Mouse (Mus musculus) bone marrow, adult 2 months (tissue): ENCODE data around the gene Pop4. TPM values are rescaled to one million over a fixed set of nuclear protein-coding genes. Genes with fewer than 3 reads are reported as not detected.

Experiments used
- H3K27ac ChIP-seq: fragments of 200-500 bp; 2 replicates; pipeline ENCODE4 v1.5.1; 2012; ENCODE audit warnings: low read depth, mild to moderate bottlenecking, control low read depth, inconsistent platforms, low read length; ENCODE audit not compliant: control insufficient read depth, poor library complexity, insufficient read depth
- H3K4me1 ChIP-seq: fragments of 200-500 bp; 2 replicates; pipeline ENCODE4 v1.6.1; 2011; ENCODE audit warnings: low read length; ENCODE audit not compliant: control insufficient read depth, insufficient read depth
- H3K4me3 ChIP-seq: fragments of 200-500 bp; replicated peaks from 2 replicates; pipeline ENCODE3; 2011; ENCODE audit warnings: mild to moderate bottlenecking, low read depth, low read length, control low read depth; ENCODE audit not compliant: control insufficient read depth
- CTCF ChIP-seq: fragments of 200-500 bp; IDR thresholded peaks from 2 replicates; pipeline ENCODE4 v1.5.1; 2011; ENCODE audit warnings: low read length, control low read depth; ENCODE audit not compliant: control insufficient read depth, insufficient read depth
- POLR2A ChIP-seq: fragments of 200-500 bp; IDR thresholded peaks from 2 replicates; pipeline ENCODE4 v1.6.1; 2011; ENCODE audit warnings: low read depth, mild to moderate bottlenecking, control low read depth, low read length, borderline replicate concordance; ENCODE audit not compliant: control insufficient read depth
- WGBS: fragments of 180-500 bp; shearing (Covaris S2); methylation state at CpG from one replicate; pipeline ENCODE4 v1.1.7; 2018; 5-methylcytosine and 5-hydroxymethylcytosine counted together
- polyA plus RNA-seq: library from polyadenylated mRNA; stranded (reverse); fragments of >200 nt; gene quantifications from 2 replicates; pipeline ENCODE4 v1.2.4, GENCODE M21; 2011; ENCODE audit warnings: low replicate concordance; ENCODE audit not compliant: missing spikeins, insufficient read depth, insufficient read length

Pop4 gene
- polyA plus RNA-seq, 1 experiment, result 24.1 TPM

GRCm38 (mm10) chr7:38253441-38253840 is 17.8 kb downstream of the Pop4 start:
- no peak for TF ChIP-seq CTCF
- no peak for TF ChIP-seq POLR2A
- Histone ChIP-seq H3K4me3 (no peak overlapping the region), H3K27ac (no peak overlapping the region), H3K4me1 (no peaks in the 10 kb centered on the region)

- Histone ChIP-seq H3K4me3 (no peak overlapping the region), H3K27ac (no peak overlapping the region), H3K4me1 (no peaks in the 10 kb centered on the region)
- 52% methylated on average over 5 of the region's 5 CpGs for WGBS
- TF ChIP-seq POLR2A (no peak), CTCF (no peak)
These were observed 19.6 kb downstream of the Pop4 start for GRCm38 (mm10) chr7:38251494-38252216.

GRCm38 (mm10) chr7:38242417-38242816 is 28.8 kb downstream of the Pop4 start:
- H3K4me1 ChIP-seq, result no peaks in the 10 kb centered on the region
- TF ChIP-seq POLR2A, result no peak
- no peak for TF ChIP-seq CTCF
- WGBS, result 79% methylated on average over 4 of the region's 4 CpGs

GRCm38 (mm10) chr7:38237140-38237539 is 34.1 kb downstream of the Pop4 start:
- Histone ChIP-seq H3K27ac (no peak overlapping the region), H3K4me1 (no peaks in the 10 kb centered on the region), H3K4me3 (no peak overlapping the region)
- TF ChIP-seq CTCF, result no peak
- no peak for TF ChIP-seq POLR2A

More at GRCm38 (mm10) chr7:38242417-38242816, 28.8 kb downstream of the Pop4 start:
- H3K27ac ChIP-seq, result no peak overlapping the region
- no peak overlapping the region for H3K4me3 ChIP-seq

GRCm38 (mm10) chr7:38236400-38237105 is 34.7 kb downstream of the Pop4 start:
- no peaks in the 10 kb centered on the region for H3K4me1 ChIP-seq
- TF ChIP-seq POLR2A (no peak), CTCF (no peak)
- no peak overlapping the region for H3K4me3 ChIP-seq
- WGBS, result 47% methylated on average over 11 of the region's 11 CpGs
- no peak overlapping the region for H3K27ac ChIP-seq

- WGBS, result 37% methylated on average over 8 of the region's 8 CpGs
- TF ChIP-seq CTCF (no peak), POLR2A (no peak)
- H3K4me3 ChIP-seq, result no peak overlapping the region
- peaks cover 2% of the 10 kb centered on the region for H3K4me1 ChIP-seq
- H3K27ac ChIP-seq, result no peak overlapping the region
These were observed 40.9 kb downstream of the Pop4 start for GRCm38 (mm10) chr7:38230285-38230684.

GRCm38 (mm10) chr7:38228329-38228728 is 42.9 kb downstream of the Pop4 start:
- TF ChIP-seq POLR2A (no peak), CTCF (no peak)
- WGBS, result 32% methylated on average over 8 of the region's 8 CpGs
- Histone ChIP-seq H3K4me1 (peaks cover 2% of the 10 kb centered on the region), H3K4me3 (peak overlapping the region; percentile 74), H3K27ac (no peak overlapping the region)

- H3K4me3 ChIP-seq, result peak within 1 kb of the TSS; percentile 74
- H3K27ac ChIP-seq, result peak within 1 kb of the TSS; percentile 41
- H3K4me1 ChIP-seq, result peaks cover 2% of the 10 kb centered on the region
- WGBS, result under 1% methylated on average over 36 of the region's 36 CpGs
- TF ChIP-seq CTCF (no peak), POLR2A (no peak)
These were observed 43.3 kb downstream of the Pop4 start, which contains the start of gene Plekhf1 for GRCm38 (mm10) chr7:38227900-38228298. Gene Plekhf1, minus strand, starts transcription at chr7:38228016.
